Mouse (Mus musculus) megakaryocyte progenitor cell, adult 5-6 weeks (primary cell): ENCODE measurements around the gene Tpsb2. TPM values are rescaled to one million over a fixed set of nuclear protein-coding genes. Genes with fewer than 3 reads are reported as not detected.

Experiments used
- ATAC-seq: replicated peaks from 2 replicates; pipeline ENCODE4 v1.8.0; 2016; ENCODE audit warnings: mild to moderate bottlenecking, moderate TSS enrichment, inconsistent platforms; ENCODE audit not compliant: poor library complexity
- total RNA-seq, 2 experiments: library from RNA; stranded (forward) in 1 of 2; stranded (reverse) in 1 of 2; fragments of 157-497, 149-512 nt in 1 of 2; fragments of 200-1000 nt in 1 of 2; gene quantifications; 2 replicates each; pipeline versions ENCODE4 v1.2.3 to v1.2.4; 2015 to 2017

Tpsb2 gene
- total RNA-seq, 2 experiments from 2014 or later = not detected

DNA sequence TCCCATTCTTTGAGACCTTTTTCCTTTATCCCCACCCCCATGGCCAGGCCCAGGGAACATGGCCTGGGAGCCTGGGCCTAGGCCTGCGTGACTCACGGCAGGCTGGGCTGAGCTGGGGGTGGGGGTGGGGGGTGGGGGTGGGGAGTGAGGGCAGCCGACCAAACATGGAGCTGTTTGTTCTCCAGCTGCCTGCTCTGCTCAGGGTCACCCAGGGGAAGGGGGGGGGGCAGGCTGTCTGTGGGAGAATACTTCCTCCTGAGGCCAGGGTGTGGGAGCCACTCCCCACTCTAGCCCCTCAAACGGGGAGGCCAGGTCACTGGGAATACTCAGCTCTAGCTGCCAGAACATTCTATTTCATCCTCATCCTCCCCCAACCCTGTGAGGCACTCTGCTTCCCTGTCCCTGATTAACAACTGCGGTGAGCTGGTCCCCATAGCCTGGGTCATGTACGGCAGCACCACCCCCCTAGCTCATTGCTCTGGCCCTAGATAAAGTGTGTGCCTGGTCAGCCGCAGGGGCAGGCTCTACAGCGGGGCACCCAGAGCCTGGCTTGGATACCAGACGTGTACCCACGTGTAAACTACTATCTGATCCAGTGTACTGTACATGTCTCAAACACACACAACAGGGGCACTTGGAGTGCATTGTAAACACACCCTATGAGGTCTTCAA, 39.3 kb downstream of the Tpsb2 start:
- no peak for ATAC-seq

GRCm38 (mm10) chr17:25406011-25406441, 39.9 kb downstream of the Tpsb2 start:
- no peak for ATAC-seq

GRCm38 (mm10) chr17:25407352-25407751, 41.2 kb downstream of the Tpsb2 start:
- ATAC-seq = no peak

DNA sequence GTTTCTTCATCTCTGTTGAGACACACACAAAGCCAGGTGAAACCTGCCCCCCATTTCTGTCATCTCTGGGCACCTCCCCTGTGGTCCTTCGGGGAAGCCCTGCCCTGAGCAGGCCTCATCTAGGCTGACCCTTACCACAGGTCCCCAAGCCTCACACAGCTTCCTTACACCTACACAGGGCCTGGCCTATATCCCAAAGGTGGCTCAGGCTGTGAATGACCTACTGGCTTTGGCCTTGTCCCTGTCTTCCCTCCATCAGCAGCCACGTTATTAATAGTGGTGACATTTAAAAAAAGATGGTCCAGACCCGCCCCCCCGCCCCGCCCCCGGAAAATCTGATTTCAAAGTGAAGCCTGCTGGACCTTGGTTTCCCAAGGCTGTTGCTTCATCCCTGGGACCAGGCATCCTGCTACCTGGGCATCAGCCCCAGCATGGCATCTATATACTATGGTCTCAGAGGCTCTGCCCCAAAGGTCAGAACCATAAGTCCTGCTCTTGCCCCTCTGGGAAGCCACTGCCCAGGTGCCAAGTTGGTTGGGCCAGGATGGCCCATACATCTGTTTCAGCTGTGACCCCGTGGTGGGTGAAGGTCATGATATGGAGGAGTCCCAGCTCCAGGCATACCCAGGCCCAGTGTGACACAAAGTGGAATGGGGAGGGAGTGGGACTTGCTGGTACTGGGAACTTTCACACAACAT, 42.3 kb downstream of the Tpsb2 start:
- ATAC-seq = no peak

- ATAC-seq = no peak
Observed at GRCm38 (mm10) chr17:25409621-25410020, 43.5 kb downstream of the Tpsb2 start.

DNA sequence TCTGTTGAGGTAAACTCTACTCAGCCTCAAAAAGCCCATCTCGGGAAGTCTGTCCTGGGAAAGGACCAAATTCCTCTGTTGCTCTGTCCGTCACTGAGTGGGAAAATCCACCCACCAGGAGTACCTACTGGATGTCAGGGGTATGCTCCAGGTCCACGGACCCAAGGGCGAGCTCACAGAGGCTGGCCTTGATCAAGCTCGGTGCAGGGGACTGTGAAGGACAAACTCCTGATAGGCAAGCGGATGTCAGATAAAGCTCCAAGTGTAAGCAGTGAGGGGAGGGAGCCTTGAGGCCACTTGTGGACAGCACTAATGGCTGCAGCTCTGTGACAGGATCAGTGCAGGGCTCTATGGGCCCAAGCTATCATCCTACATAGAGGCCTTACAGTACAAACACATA, 44.1 kb downstream of the Tpsb2 start:
- ATAC-seq = no peak

DNA sequence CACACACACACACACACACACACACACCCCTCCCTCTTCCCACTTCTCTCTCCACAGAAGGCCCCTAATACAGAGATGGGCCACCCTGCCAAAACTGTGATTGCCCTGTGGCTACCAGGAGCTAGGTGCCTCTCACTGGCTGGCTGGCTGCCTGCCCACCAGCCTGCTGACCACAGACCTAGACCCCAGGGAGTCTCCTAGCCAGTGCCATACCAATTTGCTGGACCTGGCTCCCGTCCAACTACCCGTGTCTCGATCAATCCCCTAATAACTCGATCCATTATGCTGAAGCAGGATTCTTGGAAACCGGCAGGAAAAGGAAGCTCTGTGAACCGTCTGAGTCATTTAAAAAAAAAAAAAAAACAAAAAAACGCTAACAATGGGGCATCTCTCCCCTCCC, 44.7 kb downstream of the Tpsb2 start:
- ATAC-seq = no peak

GRCm38 (mm10) chr17:25411251-25411650, 45.1 kb downstream of the Tpsb2 start:
- ATAC-seq = no peak

GRCm38 (mm10) chr17:25414209-25414608, 48.1 kb downstream of the Tpsb2 start:
- ATAC-seq = no peak

- ATAC-seq = no peak
Observed at GRCm38 (mm10) chr17:25414917-25415316, 48.8 kb downstream of the Tpsb2 start.

DNA sequence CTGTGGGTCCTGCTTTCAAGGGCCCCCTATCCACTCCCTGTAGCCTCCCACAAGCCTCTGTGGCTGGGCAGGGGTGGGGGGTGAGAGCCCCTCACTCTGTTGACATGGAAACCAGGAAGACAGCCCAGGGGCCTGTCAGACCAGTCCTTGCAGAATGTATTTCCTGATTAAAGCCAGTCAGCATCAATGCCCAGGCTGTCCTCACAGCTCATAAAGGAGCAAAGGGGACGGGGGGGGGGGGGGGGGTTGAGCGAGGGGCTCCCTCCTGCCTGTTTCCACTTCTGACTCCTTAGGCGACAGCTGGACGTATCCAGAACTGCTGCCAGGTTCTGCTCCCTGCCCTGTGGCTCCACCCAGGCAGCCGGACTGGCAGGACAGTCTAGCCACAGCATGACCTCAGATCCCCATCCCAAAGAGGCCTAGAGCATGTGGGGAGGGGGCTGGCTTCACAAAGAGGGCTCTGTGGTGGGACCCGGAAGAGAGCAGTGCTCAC, 49.4 kb downstream of the Tpsb2 start:
- ATAC-seq = no peak

DNA sequence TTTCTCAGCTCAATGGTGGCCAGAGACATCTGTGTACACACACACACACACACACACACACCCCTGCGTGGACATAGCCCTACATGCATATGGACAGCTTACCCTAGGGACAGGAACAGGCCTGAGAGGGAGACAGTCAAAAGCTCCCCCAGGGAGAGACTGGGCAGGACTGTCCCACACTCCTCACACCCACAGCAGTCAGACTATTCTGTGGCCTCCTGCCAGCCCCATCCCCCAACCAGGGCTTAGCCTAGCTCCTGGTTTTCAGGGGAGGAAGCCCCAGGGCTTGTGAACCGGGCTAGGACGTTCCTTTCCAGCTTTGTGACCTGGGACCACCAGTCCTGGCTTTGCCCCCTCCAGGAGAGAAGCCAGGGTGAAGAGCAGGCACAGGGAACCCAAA, 50.1 kb downstream of the Tpsb2 start:
- ATAC-seq = no peak

- no peak for ATAC-seq
Observed at GRCm38 (mm10) chr17:25417990-25418389, 51.9 kb downstream of the Tpsb2 start.

Other genes starting within 250 kb of the Tpsb2 start
- not detected in 2 replicates for gene Ptx4, start 245.5 kb upstream of the Tpsb2 start, total RNA-seq (2015)
- not detected in 2 replicates for gene Ptx4, start 245.5 kb upstream of the Tpsb2 start, total RNA-seq (2017)
- gene Clcn7, start 232.9 kb upstream of the Tpsb2 start, total RNA-seq (2015) = 7.3 and 7.8 TPM in 2 replicates
- 8.1 and 9.6 TPM in 2 replicates for gene Clcn7, start 232.9 kb upstream of the Tpsb2 start, total RNA-seq (2017)
- gene Ccdc154, start 203.8 kb upstream of the Tpsb2 start, total RNA-seq (2015) = not detected in 2 replicates
- 0.14 TPM in 1 of 2 replicates, not detected in the other for gene Ccdc154, start 203.8 kb upstream of the Tpsb2 start, total RNA-seq (2017)
- gene Gm38655, start 190.8 kb upstream of the Tpsb2 start, total RNA-seq (2015) = not detected in 2 replicates
- not detected in 2 replicates for gene Gm38655, start 190.8 kb upstream of the Tpsb2 start, total RNA-seq (2017)
- gene BC003965, start 181.8 kb upstream of the Tpsb2 start, total RNA-seq (2015) = 16.6 and 20.3 TPM in 2 replicates
- 7.0 and 11.5 TPM in 2 replicates for gene BC003965, start 181.8 kb upstream of the Tpsb2 start, total RNA-seq (2017)
- gene Unkl, start 177.9 kb upstream of the Tpsb2 start, total RNA-seq (2015) = 6.1 and 6.2 TPM in 2 replicates
- 7.7 and 8.2 TPM in 2 replicates for gene Unkl, start 177.9 kb upstream of the Tpsb2 start, total RNA-seq (2017)
- 24.3 and 24.4 TPM in 2 replicates for gene Gnptg, start 126.2 kb upstream of the Tpsb2 start, total RNA-seq (2015)
- 17.2 and 20.8 TPM in 2 replicates for gene Gnptg, start 126.2 kb upstream of the Tpsb2 start, total RNA-seq (2017)
- 14.9 and 15.2 TPM in 2 replicates for gene Tsr3, start 126.1 kb upstream of the Tpsb2 start, total RNA-seq (2015)
- 28.1 and 30.7 TPM in 2 replicates for gene Tsr3, start 126.1 kb upstream of the Tpsb2 start, total RNA-seq (2017)
- gene Baiap3, start 109.9 kb upstream of the Tpsb2 start, total RNA-seq (2015) = 1.2 and 3.8 TPM in 2 replicates
- 3.7 and 6.1 TPM in 2 replicates for gene Baiap3, start 109.9 kb upstream of the Tpsb2 start, total RNA-seq (2017)
- gene Ube2i, start 91.7 kb upstream of the Tpsb2 start, total RNA-seq (2015) = 355 and 376 TPM in 2 replicates
- 305 and 308 TPM in 2 replicates for gene Ube2i, start 91.7 kb upstream of the Tpsb2 start, total RNA-seq (2017)
- 18.7 and 31.2 TPM in 2 replicates for gene Prss34, start 67.9 kb upstream of the Tpsb2 start, total RNA-seq (2015)
- 4.5 and 23.9 TPM in 2 replicates for gene Prss34, start 67.9 kb upstream of the Tpsb2 start, total RNA-seq (2017)
- gene Prss28, start 57.7 kb upstream of the Tpsb2 start, total RNA-seq (2015) = not detected in 2 replicates
- not detected in 2 replicates for gene Prss28, start 57.7 kb upstream of the Tpsb2 start, total RNA-seq (2017)
- gene Prss29, start 47.7 kb upstream of the Tpsb2 start, total RNA-seq (2015) = not detected in 2 replicates
- gene Prss29, start 47.7 kb upstream of the Tpsb2 start, total RNA-seq (2017) = not detected in 2 replicates
- not detected in 2 replicates for gene Tpsab1, start 20.7 kb upstream of the Tpsb2 start, total RNA-seq (2015)
- not detected in 2 replicates for gene Tpsab1, start 20.7 kb upstream of the Tpsb2 start, total RNA-seq (2017)
- not detected in 2 replicates for gene Tpsg1, start 3.0 kb downstream of the Tpsb2 start, total RNA-seq (2015)
- gene Tpsg1, start 3.0 kb downstream of the Tpsb2 start, total RNA-seq (2017) = not detected in 2 replicates
- gene Cacna1h, start 67.5 kb downstream of the Tpsb2 start, total RNA-seq (2015) = 0.32 TPM in 1 of 2 replicates, not detected in the other
- gene Cacna1h, start 67.5 kb downstream of the Tpsb2 start, total RNA-seq (2017) = not detected in 2 replicates
- gene Tekt4, start 88.3 kb downstream of the Tpsb2 start, total RNA-seq (2015) = not detected in 2 replicates
- not detected in 2 replicates for gene Tekt4, start 88.3 kb downstream of the Tpsb2 start, total RNA-seq (2017)
- not detected in 2 replicates for gene Sstr5, start 131.0 kb downstream of the Tpsb2 start, total RNA-seq (2015)
- not detected in 2 replicates for gene Sstr5, start 131.0 kb downstream of the Tpsb2 start, total RNA-seq (2017)
- gene Sox8, start 204.4 kb downstream of the Tpsb2 start, total RNA-seq (2015) = not detected in 2 replicates
- not detected in 2 replicates for gene Sox8, start 204.4 kb downstream of the Tpsb2 start, total RNA-seq (2017)
- gene Lmf1, start 212.8 kb downstream of the Tpsb2 start, total RNA-seq (2015) = 23.2 and 25.6 TPM in 2 replicates
- 11.7 and 14.1 TPM in 2 replicates for gene Lmf1, start 212.8 kb downstream of the Tpsb2 start, total RNA-seq (2017)